Mouse (Mus musculus) Patski (cell line): ENCODE measurements around the gene Plb1. TPM values are rescaled to one million over a fixed set of nuclear protein-coding genes. Genes with fewer than 3 reads are reported as not detected.
A peak's percentile ranks its signal among the peaks of the same experiment; 100 is the strongest.

Experiments used
- ATAC-seq: fragments of 100-300 bp; one replicate; pipeline ENCODE4 v1.8.0; 2021
- CTCF ChIA-PET: fragments of 350-600 bp; sonication (Branson Sonifier 250); formaldehyde crosslinking; loops from one replicate; lab custom pipeline; 2022; ENCODE audit warnings: inconsistent platforms; lab: Charles Lee
- POLR2A ChIA-PET: fragments of 350-600 bp; sonication (Branson Sonifier 250); formaldehyde crosslinking; loops from one replicate; lab custom pipeline; 2022; ENCODE audit warnings: antibody characterized with exemption, inconsistent platforms; lab: Charles Lee
- DNase-seq: peaks from one replicate; pipeline ENCODE4 v3.0.0-alpha.2; 2011; ENCODE audit warnings: low read depth, low spot score
- H3K27me3 ChIP-seq: fragments of 371-371 bp; one replicate; pipeline ENCODE4 v1.5.1; 2021
- CTCF ChIP-seq: fragments of 100-300 bp; IDR thresholded peaks from one replicate; pipeline ENCODE4 v1.5.1; 2021
- in situ Hi-C: fragments of 300-500 bp; cut with MboI; formaldehyde crosslinking; loops from 3 replicates; pipeline ENCODE4 v1.11.1; 2018; ENCODE audit warnings: low pct_unique_long_range_greater_than_20kb, mixed read lengths
- polyA plus RNA-seq: library from polyadenylated mRNA; unstranded; gene quantifications from one replicate; pipeline ENCODE4 v1.2.3, GENCODE M21; 2021

Gene Plb1
- polyA plus RNA-seq, 1 experiment from 2014 or later = 0.23 TPM

DNA sequence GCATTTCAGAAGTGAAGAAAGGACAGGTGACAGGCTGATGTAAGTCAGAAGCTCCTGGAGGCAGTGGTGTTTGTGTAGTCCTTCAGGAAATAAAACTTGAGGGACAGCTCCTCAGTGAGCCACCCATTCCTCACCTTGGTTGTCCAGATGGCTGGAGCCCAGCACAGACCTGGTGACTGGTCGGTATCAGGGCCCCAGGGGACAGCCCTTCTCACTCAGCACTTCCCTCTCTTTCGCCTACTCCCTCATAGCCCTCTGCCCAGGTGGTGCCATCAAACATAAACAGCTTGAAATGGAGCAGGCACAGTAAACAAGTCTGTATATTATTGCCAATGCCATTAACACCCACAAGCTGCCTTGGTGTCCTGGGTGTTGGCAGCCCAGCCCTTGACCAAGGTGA is 8.2 kb downstream of the Plb1 start:
- CTCF ChIA-PET = interaction anchor here (0.8 to 2.0 kb wide), 3 partner anchors 9 to 281 kb away, joined by 3 to 8 read pairs (median 3); partner anchors contain the start of gene Plb1
- DNase-seq = no peak
- in situ Hi-C loops = no loop called here

GRCm38 (mm10) chr5:32243286-32243885 is 10.9 kb downstream of the Plb1 start:
- no peaks in the 10 kb centered on the region for H3K27me3 ChIP-seq
- DNase-seq (peak; percentile 68), ATAC-seq (no peak)
- in situ Hi-C loops = no loop called here
- no peak for TF ChIP-seq CTCF
- ChIA-PET CTCF (interaction anchor here (0.9 to 1.9 kb wide), 3 partner anchors 9 to 79 kb away, joined by 4 to 5 read pairs (median 4); no protein-coding TSS in a partner anchor), POLR2A (interaction anchor here (0.6 kb wide), 1 partner anchor 531 kb away, joined by 4 read pairs; no protein-coding TSS in a partner anchor)

More for the DNA sequence above, 8.2 kb downstream of the Plb1 start:
- no peak for TF ChIP-seq CTCF
- POLR2A ChIA-PET = no interaction called here
- ATAC-seq = no peak
- H3K27me3 ChIP-seq = no peaks in the 10 kb centered on the region

- TF ChIP-seq CTCF = no peak
- ChIA-PET POLR2A (interaction anchor here (0.6 kb wide), 1 partner anchor 680 kb away, joined by 3 read pairs; no protein-coding TSS in a partner anchor), CTCF (interaction anchor here (0.7 kb wide), 1 partner anchor 203 kb away, joined by 3 read pairs; no protein-coding TSS in a partner anchor)
- no peak for ATAC-seq
- in situ Hi-C loops = no loop called here
- peaks cover 6% of the 10 kb centered on the region for H3K27me3 ChIP-seq
- DNase-seq = no peak
These were observed 12.9 kb downstream of the Plb1 start for GRCm38 (mm10) chr5:32245385-32245784.

DNA sequence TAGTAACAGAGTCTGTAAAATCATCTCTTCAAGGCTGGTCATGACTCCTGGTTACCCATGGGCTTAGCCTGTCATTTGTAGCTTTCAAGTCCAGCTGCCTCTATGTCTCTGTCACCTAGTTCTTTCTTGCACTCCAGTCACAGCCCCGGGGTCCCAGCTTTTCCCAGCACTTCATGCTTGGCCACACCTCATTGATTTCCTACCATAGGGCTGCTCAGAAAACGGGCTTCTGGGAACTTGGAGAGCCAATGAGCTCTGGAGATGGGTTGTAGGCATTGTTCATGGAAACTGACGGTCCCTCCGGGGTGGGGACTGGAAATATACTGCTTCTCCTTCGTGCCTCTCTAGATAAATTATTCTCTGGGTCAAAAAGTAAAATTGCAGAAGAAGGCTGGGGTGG is 28.2 kb downstream of the Plb1 start:
- H3K27me3 ChIP-seq = no peaks in the 10 kb centered on the region
- POLR2A ChIA-PET = interaction anchor here (0.5 kb wide), 1 partner anchor 19 kb away, joined by 7 read pairs; no protein-coding TSS in a partner anchor
- TF ChIP-seq CTCF = no peak
- DNase-seq (no peak), ATAC-seq (no peak)
- CTCF ChIA-PET = interaction anchor here (1.2 kb wide), 1 partner anchor 38 kb away, joined by 3 read pairs; no protein-coding TSS in a partner anchor
- in situ Hi-C loops = no loop called here

DNA sequence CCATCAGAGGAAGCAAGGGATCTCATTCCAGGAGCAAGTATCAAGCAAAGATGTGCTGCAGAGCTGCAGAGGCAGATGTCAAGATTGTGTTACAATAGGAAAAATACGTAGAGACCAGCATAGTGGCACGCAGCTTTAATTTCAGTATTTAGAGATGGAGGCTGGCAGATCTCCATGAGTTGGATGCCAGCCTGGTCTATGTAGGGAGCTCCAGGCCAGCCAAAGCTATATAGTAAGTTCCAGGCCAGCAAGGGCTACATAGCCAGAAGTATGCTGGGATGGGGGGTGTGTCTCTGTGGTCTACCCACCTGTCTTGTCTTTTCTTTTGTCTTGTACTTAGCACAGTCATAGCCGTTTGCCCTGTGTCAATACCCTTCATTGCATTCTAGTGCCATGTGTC is 28.7 kb downstream of the Plb1 start:
- DNase-seq (no peak), ATAC-seq (no peak)
- CTCF ChIA-PET = interaction anchor here (1.2 kb wide), 1 partner anchor 38 kb away, joined by 3 read pairs; no protein-coding TSS in a partner anchor
- POLR2A ChIA-PET = interaction anchor here (0.5 kb wide), 1 partner anchor 18 kb away, joined by 7 read pairs; no protein-coding TSS in a partner anchor
- TF ChIP-seq CTCF = no peak
- no peaks in the 10 kb centered on the region for H3K27me3 ChIP-seq
- in situ Hi-C loops = no loop called here

GRCm38 (mm10) chr5:32262534-32262933 is 30.0 kb downstream of the Plb1 start:
- ATAC-seq (no peak), DNase-seq (no peak)
- ChIA-PET CTCF (no interaction called here), POLR2A (interaction anchor here (0.8 kb wide), 1 partner anchor 234 kb away, joined by 3 read pairs; no protein-coding TSS in a partner anchor)
- TF ChIP-seq CTCF = no peak
- no peaks in the 10 kb centered on the region for H3K27me3 ChIP-seq
- in situ Hi-C loops = no loop called here

DNA sequence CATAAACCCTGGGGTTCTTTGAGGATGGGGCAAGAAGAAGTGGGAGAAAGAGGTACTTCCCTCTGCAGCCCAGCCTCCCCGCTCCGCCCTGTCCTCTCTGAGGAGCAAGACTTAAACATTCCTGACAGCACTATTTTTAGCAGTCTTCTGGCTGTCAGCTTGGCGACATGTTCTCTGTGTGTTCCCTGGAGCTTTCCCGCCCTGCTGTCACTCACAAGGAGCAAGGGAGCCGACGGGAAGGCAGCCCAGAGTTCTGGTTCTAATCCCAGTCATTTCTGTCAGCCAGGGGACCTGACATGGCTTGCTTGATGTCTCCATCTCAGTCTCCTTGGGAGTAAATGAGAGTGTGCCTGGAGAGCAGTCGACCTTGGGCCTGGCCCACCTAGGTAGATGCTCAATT is 40.0 kb downstream of the Plb1 start:
- TF ChIP-seq CTCF = no peak
- H3K27me3 ChIP-seq = no peaks in the 10 kb centered on the region
- in situ Hi-C loops = no loop called here
- POLR2A ChIA-PET = no interaction called here
- DNase-seq = no peak
- ATAC-seq = no peak
- CTCF ChIA-PET = no interaction called here

DNA sequence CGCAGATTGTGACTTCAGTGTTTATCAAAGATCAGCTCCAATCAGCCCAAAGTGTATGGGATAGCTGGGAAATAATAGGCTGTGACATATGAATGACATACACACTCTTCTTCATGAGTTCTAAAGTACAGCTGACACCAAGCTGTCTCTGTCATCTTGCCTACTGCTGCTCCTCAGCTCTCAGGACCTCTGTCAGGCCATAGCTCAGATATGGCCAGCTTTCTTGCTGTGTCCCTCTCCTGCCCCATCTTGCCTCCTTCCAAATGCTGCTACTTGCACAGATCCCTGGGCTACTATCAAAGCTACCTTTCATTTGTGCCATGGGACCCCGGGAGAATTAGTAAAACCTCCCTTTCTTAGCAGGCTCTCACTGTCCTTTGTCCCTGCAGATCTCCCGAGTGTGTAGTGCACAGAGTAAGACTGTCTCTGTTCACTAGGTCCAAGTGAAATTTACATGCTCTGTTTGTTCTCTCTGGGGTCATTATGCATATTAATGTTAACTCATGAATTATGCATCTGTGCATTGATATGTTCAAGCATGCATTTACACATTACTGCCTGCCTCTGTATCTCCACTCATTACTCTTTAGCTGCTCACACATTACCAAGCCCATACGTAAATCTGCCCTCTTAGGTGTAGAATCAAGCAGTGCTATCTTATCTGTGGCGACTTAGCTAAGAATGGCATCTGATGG is 45.6 kb downstream of the Plb1 start:
- TF ChIP-seq CTCF = no peak
- no peaks in the 10 kb centered on the region for H3K27me3 ChIP-seq
- ChIA-PET POLR2A (interaction anchor here (0.6 to 1.6 kb wide), 2 partner anchors 8 to 147 kb away, joined by 3 read pairs; no protein-coding TSS in a partner anchor), CTCF (interaction anchor here (1.1 to 2.2 kb wide), 3 partner anchors 8 to 42 kb away, joined by 3 to 5 read pairs (median 3); no protein-coding TSS in a partner anchor)
- DNase-seq = no peak
- in situ Hi-C loops = no loop called here
- ATAC-seq = no peak

- ChIA-PET CTCF (no interaction called here), POLR2A (interaction anchor here (0.8 kb wide), 1 partner anchor 19 kb away, joined by 7 read pairs; no protein-coding TSS in a partner anchor)
- no peak for TF ChIP-seq CTCF
- no peaks in the 10 kb centered on the region for H3K27me3 ChIP-seq
- in situ Hi-C loops = no loop called here
- DNase-seq (no peak), ATAC-seq (no peak)
These were observed 47.6 kb downstream of the Plb1 start for GRCm38 (mm10) chr5:32280066-32280465.

DNA sequence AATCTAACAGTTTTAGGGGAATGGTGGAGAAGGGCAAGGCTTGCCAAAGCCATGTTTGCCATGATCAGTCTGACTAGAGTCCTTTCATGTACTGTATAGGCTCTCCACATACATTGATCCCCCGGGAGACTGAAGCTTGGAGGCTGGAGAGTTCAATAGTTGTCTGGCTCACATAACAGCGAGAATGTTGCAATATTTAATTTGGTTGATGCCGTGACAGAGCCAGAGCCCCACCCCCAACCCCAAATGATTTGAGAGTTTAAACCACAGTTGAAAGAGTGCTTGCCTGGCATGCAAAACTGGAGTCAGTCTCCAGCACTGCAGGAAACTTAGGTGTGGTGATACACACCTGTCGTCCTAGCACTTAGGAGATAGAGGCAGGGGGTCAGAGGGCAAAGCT is 49.8 kb downstream of the Plb1 start:
- CTCF ChIA-PET = no interaction called here
- ATAC-seq (no peak), DNase-seq (no peak)
- H3K27me3 ChIP-seq = no peaks in the 10 kb centered on the region
- no peak for TF ChIP-seq CTCF
- in situ Hi-C loops = no loop called here
- POLR2A ChIA-PET = no interaction called here
